Mouse (Mus musculus) heart, postnatal 36 days (tissue): ENCODE measurements around the gene Ahcyl2. TPM values are rescaled to one million over a fixed set of nuclear protein-coding genes. Genes with fewer than 3 reads are reported as not detected.

Source experiments
- DNase-seq, 2 experiments: peaks; one replicate each; pipeline ENCODE4 v3.0.0; 2021 to 2022
- intact Hi-C: fragments of 180-260 bp; cut with DNase I; formaldehyde crosslinking; loops from one replicate; pipeline ENCODE4 v1.15.1; 2025
- total RNA-seq, 2 experiments: library from RNA; stranded (reverse); gene quantifications; 2 replicates each; pipeline ENCODE4 v1.2.3; 2021

The Ahcyl2 gene
- total RNA-seq, 2 experiments from 2014 or later, result 16.2 to 16.3 TPM

DNA sequence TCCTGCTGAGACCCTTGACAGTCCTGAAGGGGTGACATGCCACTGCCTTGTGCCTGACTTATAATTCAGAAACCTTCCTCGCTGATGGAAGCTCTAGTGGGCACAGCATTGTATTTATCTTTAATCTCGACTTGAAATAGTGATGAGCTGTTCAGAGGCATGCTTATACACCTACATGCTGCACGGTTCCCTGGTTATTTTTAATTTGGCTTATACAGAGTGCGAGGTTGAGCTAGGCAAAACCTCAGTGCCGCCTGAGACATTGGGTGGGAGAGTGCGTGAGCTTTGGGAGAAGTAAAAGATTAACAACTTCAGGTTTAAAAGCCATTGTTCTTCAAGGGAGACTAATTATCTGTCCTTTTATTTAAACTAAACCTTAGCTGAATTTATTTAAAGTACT lies 115.1 kb downstream of the Ahcyl2 start:
- intact Hi-C loops, result no loop called here
- DNase-seq, result no peak

DNA sequence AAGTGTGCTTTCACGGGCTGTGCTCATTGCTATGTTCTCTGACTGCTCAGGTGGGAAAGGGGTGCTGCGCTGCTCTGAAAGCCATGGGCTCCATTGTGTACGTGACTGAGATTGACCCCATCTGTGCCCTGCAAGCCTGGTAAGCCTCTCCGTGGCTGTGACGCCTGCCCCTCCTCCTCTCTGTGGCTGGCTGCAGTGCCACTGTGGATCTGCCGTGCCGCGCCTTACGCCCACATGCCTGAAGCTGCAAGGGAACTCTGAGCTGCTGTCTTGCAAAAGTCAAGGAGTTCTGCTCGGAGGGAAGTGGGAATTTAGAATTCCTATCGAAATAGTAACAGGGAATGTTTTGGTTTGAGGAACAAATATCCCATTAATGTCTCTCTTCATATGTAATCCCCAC lies 123.3 kb downstream of the Ahcyl2 start:
- no peak for DNase-seq
- intact Hi-C loops, result no loop called here

- no peak for DNase-seq
- intact Hi-C loops, result no loop called here
Observed at GRCm38 (mm10) chr6:29896976-29897375, 129.2 kb downstream of the Ahcyl2 start.

DNA sequence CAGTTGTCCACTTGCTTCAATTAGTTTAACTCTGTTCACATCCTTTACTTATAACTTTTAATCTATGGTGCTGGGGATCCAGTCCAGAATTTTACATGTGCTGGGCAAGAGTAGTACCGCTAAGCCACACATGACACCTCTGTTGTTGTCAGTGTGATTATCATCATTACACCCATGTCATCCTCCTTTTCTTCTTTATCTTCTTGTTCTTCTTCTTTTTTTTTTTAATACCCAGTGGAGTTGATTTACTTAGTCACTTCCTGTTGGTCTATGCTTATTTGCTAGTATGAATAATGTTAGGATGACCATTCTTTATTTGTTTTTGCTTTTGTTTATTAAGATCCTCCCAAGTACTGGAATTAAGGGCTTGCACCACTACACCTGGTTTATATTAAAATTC lies 133.6 kb downstream of the Ahcyl2 start:
- no peak for DNase-seq
- intact Hi-C loops, result no loop called here

DNA sequence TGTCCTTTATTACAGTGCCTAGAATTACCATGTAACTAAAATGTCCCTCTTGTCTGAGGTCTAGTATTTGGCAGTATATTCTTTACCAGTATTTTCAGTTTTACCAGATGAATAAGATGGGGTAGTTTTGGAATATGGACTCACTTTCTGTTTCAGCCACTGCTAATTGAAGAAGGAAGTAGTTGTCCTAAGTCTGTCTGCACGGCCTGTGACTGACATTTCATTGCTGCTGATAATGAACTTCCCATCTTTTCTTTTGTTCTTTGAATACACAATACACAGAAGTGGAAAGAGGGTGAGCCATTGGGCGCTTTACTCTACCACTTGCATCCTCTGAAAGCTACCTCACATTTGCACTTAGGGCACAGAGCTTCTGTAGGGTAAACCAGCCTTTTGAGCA lies 134.4 kb downstream of the Ahcyl2 start:
- intact Hi-C loops, result no loop called here
- DNase-seq, result no peak

- DNase-seq, result no peak
- intact Hi-C loops, result no loop called here
Observed at GRCm38 (mm10) chr6:29903343-29903914, 135.6 kb downstream of the Ahcyl2 start.

GRCm38 (mm10) chr6:29904281-29904680 lies 136.5 kb downstream of the Ahcyl2 start:
- DNase-seq, result peak in 1 of 2 experiments; percentile 19
- intact Hi-C loops, result no loop called here

GRCm38 (mm10) chr6:29910631-29911030 lies 142.8 kb downstream of the Ahcyl2 start:
- intact Hi-C loops, result no loop called here
- no peak for DNase-seq

GRCm38 (mm10) chr6:29913673-29914072 lies 145.9 kb downstream of the Ahcyl2 start:
- no peak for DNase-seq
- intact Hi-C loops, result no loop called here

- no peak for DNase-seq
- intact Hi-C loops, result no loop called here
Observed at GRCm38 (mm10) chr6:29914136-29914535, 146.3 kb downstream of the Ahcyl2 start.

- no peak for DNase-seq
- intact Hi-C loops, result loop anchor here (2.0 kb wide), 1 partner anchor 133 kb away; no protein-coding TSS in a partner anchor
Observed at GRCm38 (mm10) chr6:29915836-29916235, 148.0 kb downstream of the Ahcyl2 start.

GRCm38 (mm10) chr6:29916530-29917382 lies 148.9 kb downstream of the Ahcyl2 start, which contains the start of gene Strip2:
Gene Strip2 (plus strand): TSS chr6:29917012.
- intact Hi-C loops, result loop anchor here (2.0 kb wide), 1 partner anchor 132 kb away; no protein-coding TSS in a partner anchor
- peak; percentile 93 to 95 for DNase-seq

DNA sequence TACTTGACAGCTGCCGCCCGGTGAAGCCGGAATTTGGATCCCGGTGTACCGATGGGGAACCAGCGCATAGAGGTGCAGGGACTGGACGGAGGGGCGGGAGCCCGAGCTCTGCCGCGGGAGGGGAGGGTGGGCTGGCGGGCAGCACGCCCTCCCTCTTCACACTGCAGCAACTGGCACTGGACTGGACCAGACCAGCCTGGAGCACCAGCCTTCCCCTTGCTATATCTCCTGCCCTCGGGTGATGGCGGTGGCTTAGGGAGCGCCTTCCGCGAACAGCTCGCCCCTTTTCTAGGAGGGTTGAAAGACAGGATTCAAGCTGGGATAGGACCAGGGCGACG lies 149.5 kb downstream of the Ahcyl2 start:
- intact Hi-C loops, result loop anchor here (2.0 kb wide), 1 partner anchor 131 kb away; no protein-coding TSS in a partner anchor
- DNase-seq, result no peak

DNA sequence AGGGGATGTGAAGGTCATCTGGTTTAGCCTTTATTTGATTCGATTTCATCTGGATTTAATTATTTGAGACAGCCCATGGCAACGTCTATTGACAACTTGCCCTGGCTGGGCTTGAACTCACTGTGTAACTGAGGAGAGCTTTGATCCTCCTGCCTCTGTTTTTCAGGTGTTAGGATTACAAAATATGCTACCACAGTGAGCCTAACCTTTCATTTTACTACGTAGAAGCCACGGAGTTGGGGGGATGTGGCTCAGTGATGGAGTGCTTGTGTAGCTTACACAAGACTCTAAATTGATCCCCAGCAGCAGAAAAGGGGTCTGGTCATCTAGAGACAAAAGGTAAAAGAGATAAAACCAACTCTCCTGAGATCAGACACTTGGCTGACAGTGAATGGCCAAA lies 150.1 kb downstream of the Ahcyl2 start:
- intact Hi-C loops, result loop anchor here (2.0 kb wide), 1 partner anchor 131 kb away; no protein-coding TSS in a partner anchor
- DNase-seq, result no peak

DNA sequence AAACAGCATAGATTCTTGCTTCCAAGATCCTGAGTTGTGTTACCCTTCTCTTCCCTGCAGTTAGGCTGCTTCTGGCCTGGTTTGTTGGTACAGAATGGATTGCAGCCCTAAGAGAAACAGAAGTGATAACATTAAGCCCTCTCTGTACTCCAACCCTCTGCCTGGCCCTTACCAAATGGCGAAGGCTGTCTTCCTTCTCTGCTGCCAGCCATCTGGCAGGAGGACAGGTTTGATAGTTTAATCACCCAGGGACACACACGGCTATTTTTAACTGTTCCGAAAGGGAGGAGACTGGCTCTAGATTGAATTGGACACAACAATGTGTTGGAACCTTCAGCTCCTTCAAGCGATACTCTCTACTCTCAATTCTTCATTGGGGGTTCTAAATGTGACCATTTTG lies 155.7 kb downstream of the Ahcyl2 start:
- intact Hi-C loops, result no loop called here
- peak; percentile 34 to 41 for DNase-seq

DNA sequence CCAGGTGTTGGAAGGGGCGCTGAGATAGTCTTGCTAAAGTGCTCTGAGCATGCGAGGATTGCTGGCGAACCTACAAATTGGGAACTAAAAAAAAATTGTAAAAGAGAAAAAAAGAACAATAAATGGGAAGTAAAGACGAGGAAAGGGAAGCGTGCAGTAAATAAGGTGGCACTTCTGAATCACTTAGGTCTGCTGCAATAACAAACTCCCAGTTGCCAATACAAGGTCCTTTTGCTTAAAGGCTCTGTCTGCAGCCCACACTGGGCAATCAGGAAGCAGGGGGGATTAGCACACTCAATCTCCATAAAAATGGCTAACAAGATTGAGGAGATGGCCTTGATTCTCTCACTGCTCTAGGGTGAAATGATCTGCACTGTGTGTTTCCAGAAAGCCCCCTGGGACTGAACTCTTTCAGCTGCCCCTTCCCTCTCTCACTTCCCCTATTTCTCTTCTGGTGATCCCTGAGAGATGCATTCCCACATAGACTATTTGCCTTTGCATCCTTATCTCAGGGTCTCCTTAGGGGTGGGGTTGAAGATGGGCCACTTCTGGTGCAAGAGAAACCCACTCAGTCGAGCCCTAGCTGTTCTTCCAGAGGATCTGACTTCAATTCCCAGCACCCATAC lies 157.9 kb downstream of the Ahcyl2 start:
- DNase-seq, result no peak
- intact Hi-C loops, result no loop called here

GRCm38 (mm10) chr6:29930087-29930486 lies 162.3 kb downstream of the Ahcyl2 start:
- intact Hi-C loops, result no loop called here
- DNase-seq, result no peak

DNA sequence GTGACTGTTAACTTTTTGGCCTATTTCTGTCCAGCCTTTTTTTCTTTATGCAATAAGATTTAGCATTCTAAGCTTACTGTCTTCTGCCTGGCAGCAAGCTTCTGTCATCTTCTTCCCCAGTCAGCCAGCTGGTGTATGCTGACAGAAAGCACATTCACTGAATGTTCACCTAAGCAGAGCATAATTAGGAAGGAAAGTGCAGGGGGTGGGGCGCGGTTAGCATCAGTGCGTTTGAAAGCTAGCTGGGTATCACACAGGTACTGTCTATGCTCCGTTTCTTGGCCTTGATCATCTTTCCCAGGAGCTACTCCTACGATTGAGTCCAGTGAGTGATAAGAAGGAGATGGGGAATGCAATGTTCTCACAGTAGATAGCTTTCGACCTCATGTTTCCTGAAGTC lies 162.9 kb downstream of the Ahcyl2 start:
- DNase-seq, result no peak
- intact Hi-C loops, result no loop called here

GRCm38 (mm10) chr6:29931181-29931580 lies 163.4 kb downstream of the Ahcyl2 start:
- intact Hi-C loops, result no loop called here
- no peak for DNase-seq

DNA sequence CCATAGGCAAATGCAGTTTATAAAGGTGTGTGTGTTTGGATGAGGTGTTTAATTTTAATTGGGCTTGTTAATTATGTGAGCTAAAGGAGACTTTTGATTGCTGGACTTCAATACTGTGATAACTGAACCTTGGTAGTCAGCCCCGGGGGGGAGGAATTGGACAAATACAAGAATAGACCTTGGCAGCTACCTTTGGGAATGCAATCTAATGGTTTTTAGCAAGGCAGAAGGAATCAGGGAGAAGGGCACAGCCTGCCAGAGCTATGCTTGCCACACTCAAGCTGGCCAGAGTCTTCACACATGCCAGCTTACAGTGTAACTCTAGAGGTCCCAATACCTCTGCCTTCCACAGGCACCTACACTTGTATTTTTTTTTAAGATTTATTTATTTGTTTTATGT lies 167.9 kb downstream of the Ahcyl2 start:
- no peak for DNase-seq
- intact Hi-C loops, result no loop called here

GRCm38 (mm10) chr6:29940428-29940827 lies 172.6 kb downstream of the Ahcyl2 start:
- DNase-seq, result no peak
- intact Hi-C loops, result no loop called here

DNA sequence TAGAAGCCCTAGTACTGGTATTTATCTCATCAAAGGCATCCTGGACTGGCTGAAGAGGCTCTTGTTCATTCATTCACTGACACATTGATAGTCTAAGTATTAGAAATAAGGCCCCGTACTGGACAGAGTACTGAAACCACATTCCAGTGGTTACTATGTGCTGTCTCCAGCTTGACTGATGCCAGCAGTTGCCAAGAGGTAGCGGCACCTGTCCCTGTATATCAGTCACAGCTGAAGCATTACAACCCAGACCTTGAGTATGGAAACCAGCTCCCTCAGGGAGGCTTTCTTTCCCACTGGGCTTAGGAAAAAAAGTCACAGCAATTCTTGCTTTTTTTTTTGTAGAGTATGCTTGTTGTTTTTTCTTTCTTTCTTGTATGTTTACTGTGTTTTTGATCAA lies 173.2 kb downstream of the Ahcyl2 start:
- intact Hi-C loops, result no loop called here
- no peak for DNase-seq
